Mouse (Mus musculus): ENCODE results near the gene Nr6a1.

Gene Nr6a1

DNA sequence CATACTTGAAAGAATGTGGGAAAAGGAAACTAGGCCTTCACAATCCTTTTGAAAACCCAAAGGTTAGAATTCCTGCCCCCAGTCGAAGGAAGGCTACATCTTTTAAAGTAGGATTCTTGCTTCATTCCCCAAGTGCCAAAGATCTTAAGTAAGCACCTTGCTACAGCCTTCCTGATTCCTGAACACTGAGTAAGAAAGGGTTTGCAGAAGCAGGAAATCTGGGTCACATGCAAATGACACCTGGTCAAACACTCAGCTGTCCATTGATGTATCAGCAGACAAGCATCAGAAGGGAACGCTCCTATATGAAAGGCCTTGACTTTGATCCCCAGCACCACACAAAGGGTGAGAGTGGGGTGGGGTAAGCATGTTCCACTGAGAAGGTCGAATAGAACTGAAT lies 142.4 kb downstream of the Nr6a1 start:
- in situ Hi-C loops (cut with MboI, MseI): no loop called here

DNA sequence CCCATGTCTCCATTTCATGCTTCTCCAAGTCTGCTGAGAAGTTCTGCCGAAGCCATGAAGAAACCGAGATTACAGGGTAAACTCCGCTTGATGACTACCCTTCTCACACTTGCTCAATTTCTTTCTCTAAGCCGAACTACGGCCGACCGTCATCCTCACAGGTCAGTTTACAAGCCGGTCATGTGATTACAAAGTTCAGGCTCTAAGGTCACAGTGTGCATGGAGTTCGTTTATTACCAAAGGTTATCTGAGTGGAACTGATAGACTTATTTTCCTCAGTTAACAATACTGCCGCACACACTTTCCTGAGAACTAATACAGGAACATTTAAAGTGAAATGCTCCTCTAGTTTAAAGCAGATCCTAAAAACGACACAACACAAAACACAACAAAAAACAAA lies 143.1 kb downstream of the Nr6a1 start:
- in situ Hi-C loops (cut with MboI, MseI): no loop called here

DNA sequence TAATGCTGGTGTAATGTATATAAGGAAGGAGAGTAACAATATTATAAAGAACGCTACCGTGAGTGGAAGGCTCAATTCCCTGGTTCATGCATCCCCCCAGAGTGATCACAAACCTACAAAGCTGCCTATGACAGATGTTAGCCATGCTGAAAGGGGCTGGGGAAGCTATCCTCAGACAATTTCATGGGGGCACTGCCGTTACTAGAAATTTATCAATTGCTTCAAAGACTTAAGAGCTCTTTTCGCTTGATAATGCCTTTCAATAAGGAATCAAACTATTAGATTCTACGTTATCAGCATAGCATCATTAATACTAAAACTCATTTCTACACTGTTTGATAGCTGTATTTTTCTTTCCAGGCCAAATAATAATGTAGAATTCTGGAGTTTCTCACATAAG lies 144.1 kb downstream of the Nr6a1 start:
- in situ Hi-C loops (cut with MboI, MseI): no loop called here

- in situ Hi-C loops (cut with MboI, MseI): no loop called here
These were observed 144.8 kb downstream of the Nr6a1 start for GRCm38 (mm10) chr2:38782731-38783130.

GRCm38 (mm10) chr2:38781945-38782720 lies 145.4 kb downstream of the Nr6a1 start:
- in situ Hi-C loops (cut with MboI, MseI): no loop called here

DNA sequence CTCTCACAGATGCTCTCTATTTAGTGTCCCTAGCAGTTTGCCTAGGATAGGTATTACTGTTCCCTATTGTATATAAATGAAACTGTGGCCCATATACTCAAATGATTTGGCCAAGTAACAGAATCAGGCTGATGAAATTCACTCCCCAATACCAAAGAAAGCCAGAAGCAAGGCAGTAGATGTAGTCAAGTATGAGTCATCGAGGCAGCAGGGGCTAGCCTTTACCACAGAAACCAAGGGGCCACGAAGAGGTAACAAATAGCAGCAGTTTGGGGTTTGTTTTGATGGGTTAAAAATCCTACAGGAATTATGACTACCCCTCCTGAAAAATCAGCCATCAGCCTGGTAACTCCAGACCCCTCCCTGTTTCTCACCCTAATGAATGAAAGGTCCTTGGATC lies 147.5 kb downstream of the Nr6a1 start:
- in situ Hi-C loops (cut with MboI, MseI): no loop called here

DNA sequence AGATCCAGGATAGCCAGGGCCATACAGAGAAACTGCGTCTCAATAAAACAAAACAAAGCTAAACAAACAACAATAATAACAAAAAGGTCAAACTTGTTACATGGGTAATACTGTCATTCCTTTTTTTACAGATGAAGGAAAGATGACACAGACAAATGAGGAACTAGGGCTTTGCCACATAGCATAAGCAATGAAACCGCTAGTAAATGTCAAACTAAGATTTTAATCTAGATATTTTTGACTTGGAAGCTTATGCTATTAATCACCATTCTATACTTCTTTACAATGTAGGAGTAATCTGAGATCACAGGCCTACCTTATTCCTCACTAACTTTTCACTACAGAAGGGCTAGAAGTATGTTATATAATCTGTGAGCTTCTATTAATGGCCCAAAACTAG lies 150.2 kb downstream of the Nr6a1 start:
- in situ Hi-C loops (cut with MboI, MseI): no loop called here

GRCm38 (mm10) chr2:38774936-38775335 lies 152.6 kb downstream of the Nr6a1 start:
- in situ Hi-C loops (cut with MboI, MseI): no loop called here

- in situ Hi-C loops (cut with MboI, MseI): no loop called here
These were observed 156.1 kb downstream of the Nr6a1 start for GRCm38 (mm10) chr2:38771478-38771797.

- in situ Hi-C loops (cut with MboI, MseI): no loop called here
These were observed 156.6 kb downstream of the Nr6a1 start for GRCm38 (mm10) chr2:38770772-38771477.

DNA sequence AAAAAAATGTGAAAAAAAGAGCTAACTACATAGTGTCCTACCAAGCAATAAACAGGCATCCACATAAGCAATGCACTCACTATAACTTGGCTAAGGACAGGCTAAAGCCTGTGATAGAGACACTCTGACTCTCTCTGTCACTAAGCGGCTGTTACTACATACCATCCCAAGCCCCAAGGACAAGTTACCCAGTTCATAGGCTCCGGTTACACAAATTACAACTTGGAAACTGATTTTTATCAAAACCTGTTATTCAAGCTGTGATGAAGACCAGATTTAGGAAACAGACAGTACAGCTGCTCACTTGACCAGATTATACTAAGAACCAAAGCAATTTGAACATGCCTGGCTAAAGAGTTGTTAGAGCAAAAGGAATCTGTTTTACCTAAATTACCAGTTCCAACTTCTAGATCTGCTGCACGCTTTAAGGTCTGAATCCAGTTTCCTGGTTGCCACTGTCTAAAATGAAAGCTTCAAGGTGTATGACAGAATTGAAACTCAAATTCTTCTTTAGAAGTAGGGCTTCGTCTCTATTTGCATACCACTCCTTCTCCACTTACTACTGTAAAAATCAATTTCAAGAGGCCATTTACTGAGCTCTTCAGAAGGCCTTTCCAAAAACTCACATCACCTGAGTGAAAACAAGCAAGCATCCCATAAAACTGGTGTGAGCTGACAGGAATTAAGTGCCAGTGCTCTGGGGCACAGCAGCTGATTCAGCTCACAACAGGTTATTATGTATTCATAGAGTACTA lies 160.1 kb downstream of the Nr6a1 start:
- in situ Hi-C loops (cut with MboI, MseI): no loop called here

DNA sequence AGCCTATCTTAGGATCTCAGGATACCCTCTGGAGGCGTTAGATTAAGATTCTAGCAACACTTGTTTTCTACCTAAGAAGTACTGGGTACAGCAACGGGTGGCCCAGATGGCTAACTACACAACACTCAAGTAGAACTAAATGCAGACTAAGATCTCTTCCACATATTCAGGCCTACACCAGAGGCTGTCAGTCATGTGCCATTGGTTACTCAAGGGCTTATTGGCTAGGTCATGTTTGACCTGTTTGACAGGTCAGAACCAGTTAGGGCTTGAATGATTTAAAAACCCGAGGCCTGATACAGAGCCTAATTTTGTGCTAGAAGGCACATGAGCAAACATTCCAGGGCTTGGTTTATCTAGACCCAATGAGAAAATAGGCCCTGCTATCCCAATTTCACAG lies 187.6 kb downstream of the Nr6a1 start:
- in situ Hi-C loops (cut with MboI, MseI): no loop called here

DNA sequence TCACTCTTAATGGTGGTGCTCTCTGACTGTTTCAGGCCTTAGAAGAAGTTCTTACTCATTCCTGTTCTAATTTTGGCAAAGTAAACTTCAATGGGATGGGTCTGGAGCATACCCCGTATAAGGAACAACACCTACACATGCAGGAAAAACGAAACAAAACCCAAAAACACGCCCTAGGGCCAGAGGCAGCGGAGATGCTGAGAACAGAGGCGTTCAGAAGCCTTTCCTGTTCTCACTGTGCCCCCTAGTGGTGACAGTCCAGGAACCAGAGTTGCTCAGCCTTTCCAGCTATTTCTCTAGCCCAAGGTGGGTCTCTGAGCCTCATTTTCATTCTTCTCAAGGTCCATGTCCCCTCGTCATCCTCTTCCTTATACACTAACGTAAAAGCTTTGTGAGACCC lies 188.1 kb downstream of the Nr6a1 start:
- in situ Hi-C loops (cut with MboI, MseI): no loop called here

DNA sequence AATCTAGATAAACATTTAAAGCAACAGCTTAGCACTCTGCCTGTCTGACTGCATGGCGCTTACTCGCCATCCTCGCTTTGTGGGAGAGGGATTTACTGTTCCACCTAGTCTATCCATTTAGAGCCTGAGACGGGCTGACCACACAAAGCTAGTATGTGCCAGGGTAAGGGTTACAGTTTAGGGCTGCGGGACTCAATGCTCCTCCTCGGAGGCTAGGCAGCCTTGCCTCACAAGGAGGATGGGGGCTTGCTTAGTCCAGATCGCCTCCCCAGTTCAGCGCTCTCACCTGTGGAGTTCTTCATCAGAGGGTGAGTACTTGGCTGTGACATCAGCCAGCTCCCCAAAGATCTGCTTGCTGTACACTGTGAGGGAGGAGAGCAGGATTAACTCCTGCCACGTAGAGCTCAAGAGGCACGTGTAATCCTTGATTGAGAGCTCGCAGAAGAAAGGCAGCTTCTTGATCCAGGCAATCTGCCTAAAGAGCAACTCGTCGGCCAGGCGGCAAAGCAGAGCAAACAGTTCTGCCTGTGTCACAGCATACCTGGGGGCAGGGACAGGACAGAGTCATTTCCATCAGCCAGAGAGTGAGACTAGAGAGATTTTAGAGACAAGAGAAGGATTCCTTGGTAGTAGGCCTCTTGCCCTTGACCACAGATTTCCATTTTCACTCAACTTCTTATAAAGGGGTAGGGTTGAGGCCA lies 188.7 kb downstream of the Nr6a1 start:
- in situ Hi-C loops (cut with MboI, MseI): no loop called here

DNA sequence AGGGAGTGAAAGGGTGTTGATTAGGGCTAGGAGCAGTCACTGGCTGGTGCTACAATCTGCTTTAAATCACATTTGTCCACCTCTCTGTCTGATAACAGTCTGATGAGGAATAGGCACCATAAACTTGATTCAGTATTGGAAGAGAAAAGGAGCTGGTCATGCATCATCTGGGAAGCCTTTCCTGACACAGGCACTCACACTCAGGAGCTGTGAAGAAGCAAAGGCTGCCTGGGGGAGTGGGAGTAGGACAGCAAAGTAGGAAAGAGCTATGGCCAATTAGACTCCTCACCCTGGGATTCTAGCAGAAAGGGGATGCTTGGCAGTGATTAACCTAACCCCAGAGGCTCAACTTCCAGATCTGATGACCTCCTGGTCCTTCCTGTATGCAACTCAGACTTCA lies 191.7 kb downstream of the Nr6a1 start:
- in situ Hi-C loops (cut with MboI, MseI): no loop called here

GRCm38 (mm10) chr2:38734721-38735120 lies 192.8 kb downstream of the Nr6a1 start:
- in situ Hi-C loops (cut with MboI, MseI): no loop called here

DNA sequence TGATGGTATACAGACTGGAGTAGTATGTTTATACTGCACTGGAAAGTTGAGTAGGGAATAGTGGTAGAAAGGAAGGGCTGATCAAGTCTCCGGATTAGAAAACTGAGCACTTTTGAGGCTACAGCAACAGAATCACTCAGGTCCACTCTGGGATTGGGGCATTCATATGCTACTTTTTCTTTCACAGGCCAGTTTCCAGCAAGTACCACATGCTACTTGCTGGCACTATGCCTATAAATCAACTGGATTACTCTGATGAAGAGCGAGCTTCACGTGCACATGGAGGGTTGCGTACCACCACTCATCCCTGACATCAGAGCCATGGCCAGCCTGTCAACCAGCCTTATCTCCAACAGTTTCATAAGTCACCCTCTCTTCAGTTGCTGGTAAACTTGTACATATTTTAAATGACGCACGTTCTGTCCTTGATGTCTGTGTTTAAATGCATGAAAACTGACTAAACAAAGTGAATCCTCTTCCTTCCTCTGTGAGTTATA lies 197.1 kb downstream of the Nr6a1 start:
- in situ Hi-C loops (cut with MboI, MseI): no loop called here

DNA sequence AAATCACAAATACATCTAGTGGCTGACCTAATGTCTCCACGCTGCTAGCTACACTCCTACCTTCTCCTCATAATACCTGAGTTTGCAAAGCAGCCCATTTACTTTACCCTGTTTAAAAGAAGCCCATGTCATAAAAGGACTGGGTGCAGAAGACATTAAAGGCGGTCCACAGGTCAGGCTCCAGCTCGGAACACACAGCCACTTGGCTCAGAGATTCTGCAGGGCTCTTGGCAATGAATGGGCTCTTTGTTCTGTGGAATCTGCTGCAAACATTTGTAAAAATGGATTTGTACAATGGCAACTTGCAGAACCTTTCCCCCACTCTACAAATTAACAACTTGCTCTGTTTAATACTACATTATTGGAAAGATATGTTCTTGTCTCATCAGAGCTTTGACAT lies 202.1 kb downstream of the Nr6a1 start:
- in situ Hi-C loops (cut with MboI, MseI): no loop called here

- in situ Hi-C loops (cut with MboI, MseI): no loop called here
These were observed 204.1 kb downstream of the Nr6a1 start for GRCm38 (mm10) chr2:38723378-38723777.

- in situ Hi-C loops (cut with MboI, MseI): no loop called here
These were observed 205.4 kb downstream of the Nr6a1 start for GRCm38 (mm10) chr2:38722076-38722475.

DNA sequence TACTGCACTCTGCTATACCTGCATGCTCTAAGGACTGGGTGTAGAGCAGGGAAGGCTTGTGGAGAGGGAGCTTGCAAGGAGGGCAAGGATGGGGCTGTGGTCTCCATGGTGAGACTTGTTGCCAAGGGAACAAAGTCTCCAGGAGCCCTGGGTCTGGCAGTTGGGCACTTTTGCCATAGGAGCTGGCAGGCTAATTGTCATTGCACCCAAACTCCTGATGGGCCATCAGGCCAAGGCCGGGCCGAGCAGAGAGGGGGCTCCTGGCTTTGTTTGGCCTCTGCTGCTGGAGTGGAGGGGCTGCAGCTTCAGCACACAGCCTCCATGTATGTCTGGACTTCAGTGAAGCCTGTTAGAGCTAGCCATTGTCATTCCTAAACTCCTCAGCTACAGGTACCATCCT lies 206.8 kb downstream of the Nr6a1 start:
- in situ Hi-C loops (cut with MboI, MseI): no loop called here

DNA sequence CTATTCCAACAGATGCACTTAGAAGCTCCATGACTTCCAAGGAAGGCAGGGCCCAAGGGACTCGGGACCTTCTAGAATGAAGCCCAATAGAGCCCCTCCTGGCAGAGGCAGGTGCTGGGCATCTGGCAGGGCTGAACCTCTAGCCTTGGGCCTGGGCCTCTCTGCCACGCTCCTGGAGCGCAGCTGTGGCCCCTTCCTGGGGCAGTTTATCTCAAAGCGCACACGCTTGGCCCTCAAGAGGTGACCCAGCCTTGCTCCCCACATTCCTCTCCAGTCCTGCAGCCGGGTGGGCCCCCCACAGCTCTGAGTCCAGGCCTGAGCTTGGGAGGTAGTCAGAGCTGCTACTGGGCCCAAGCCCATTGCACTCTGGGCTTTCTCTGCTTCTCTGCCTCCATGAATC lies 208.1 kb downstream of the Nr6a1 start:
- in situ Hi-C loops (cut with MboI, MseI): no loop called here

Measured in T-helper 2 cell (primary cell).